Mouse (Mus musculus): ENCODE results near the gene Phip.

DNA sequence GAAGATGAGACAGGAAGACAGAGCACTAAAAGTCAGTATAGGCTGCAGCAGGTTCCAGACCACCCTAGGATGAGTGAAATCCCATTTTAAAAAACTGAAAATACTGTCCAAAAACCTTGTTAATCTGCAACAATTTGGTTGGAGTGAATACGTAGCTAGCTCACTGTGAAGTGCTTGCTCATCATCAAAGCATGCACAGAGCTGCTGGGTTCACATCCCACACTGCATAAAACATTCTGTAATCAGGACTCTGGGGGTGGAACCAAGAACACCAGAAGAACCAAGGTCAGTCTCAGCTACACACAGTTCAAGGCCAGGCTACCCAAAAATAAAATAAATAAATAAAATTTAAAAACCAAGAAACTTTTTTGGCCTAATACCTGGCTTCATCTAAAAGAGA lies 3.9 kb downstream of the Phip start:
- TF ChIP-seq SIN3A (IDR thresholded peaks at IDR 0.05; ENCODE audit: low read length): no peak
- no peak for TF ChIP-seq TAL1 (IDR thresholded peaks at IDR 0.05; ENCODE audit: low read length)
- no peak for TF ChIP-seq TCF12 (IDR thresholded peaks at IDR 0.05; ENCODE audit: low read depth, low read length)
- no peak for TF ChIP-seq CTCF (IDR thresholded peaks at IDR 0.05 in 2 of 3, conservative IDR thresholded peaks at IDR 0.05 in 1 of 3; ENCODE audit: control insufficient read depth in 1 of 3, insufficient read depth in 1 of 3, low read depth in 2 of 3, low read length in 3 of 3, poor library complexity in 1 of 3, severe bottlenecking in 1 of 3)
- TF ChIP-seq MAZ (IDR thresholded peaks at IDR 0.05; ENCODE audit: low read depth, low read length): no peak
- TF ChIP-seq POLR2A (IDR thresholded peaks at IDR 0.05; ENCODE audit: control insufficient read depth in 1 of 2, insufficient read depth in 1 of 2, low read depth in 1 of 2, low read length in 2 of 2, poor library complexity in 1 of 2): no peak
- TF ChIP-seq USF1 (IDR thresholded peaks at IDR 0.05; ENCODE audit: low read depth, low read length): no peak
- TF ChIP-seq EP300 (IDR thresholded peaks at IDR 0.05; ENCODE audit: low read depth in 1 of 2, low read length in 2 of 2): no peak
- no peak for TF ChIP-seq RCOR1 (IDR thresholded peaks at IDR 0.05; ENCODE audit: low read depth, low read length)
- no peak for TF ChIP-seq MYC (IDR thresholded peaks at IDR 0.05; ENCODE audit: low read depth, low read length)
- TF ChIP-seq HCFC1 (IDR thresholded peaks at IDR 0.05; ENCODE audit: low read depth, low read length): no peak
- TF ChIP-seq KAT2A (conservative IDR thresholded peaks at IDR 0.05; ENCODE audit: low read depth, low read length): no peak
